Mouse (Mus musculus) stomach, postnatal 0 days (tissue): ENCODE results near the gene Gal3st3.

ENCODE experiments used
- CTCF ChIP-seq: IDR thresholded peaks from 2 replicates; pipeline ENCODE4 v1.5.1; 2016; ENCODE audit warnings: antibody characterized with exemption, low read depth, mild to moderate bottlenecking, moderate library complexity
- EP300 ChIP-seq: optimal IDR thresholded peaks from 2 replicates; pipeline ENCODE3; 2016; ENCODE audit warnings: antibody characterized with exemption

DNA sequence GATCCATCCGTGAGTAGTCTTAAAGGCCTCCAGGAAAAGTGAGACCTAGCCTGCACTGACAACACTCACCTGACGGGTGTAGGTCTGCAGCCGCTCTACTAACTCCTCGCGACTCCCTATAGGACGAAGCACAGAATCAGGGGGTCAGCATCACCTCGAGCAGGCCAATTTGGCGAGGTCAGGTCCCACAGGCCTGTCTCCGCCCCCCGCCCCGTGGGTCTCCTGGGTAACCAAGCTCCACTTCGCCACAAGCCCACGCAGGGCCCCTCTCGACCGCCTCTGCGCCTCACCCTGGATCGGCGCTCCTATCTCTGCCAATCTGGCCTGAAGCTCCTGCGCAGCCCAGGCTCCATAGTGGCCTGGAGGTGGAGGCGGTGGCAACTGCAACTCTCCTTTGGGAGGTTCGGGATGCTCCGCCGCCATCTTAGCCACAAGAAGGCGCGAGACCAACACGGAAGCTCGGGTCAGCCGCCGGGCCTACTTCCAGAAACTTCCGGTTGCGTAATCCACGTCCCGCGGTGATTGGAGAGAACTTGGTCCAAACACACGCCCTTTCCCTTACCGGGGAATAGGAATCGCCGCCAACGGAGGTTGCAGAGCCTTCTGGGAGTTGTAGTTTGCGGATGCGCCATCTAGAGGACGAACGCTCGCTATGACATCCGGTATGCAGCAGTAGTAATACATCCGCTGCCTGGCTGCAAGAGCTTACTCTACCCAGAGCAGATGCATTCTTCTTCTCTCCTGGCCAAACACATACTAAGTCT lies 3.0 kb upstream of the Gal3st3 start, which contains the start of gene Sf3b2:
- peak; percentile 88 for TF ChIP-seq CTCF
- TF ChIP-seq EP300 = no peak
